Mouse (Mus musculus) cortical plate, adult 2 months (tissue): ENCODE results near the gene Gmip. TPM values are rescaled to one million over a fixed set of nuclear protein-coding genes. Genes with fewer than 3 reads are reported as not detected.

Experiments
- H3K27ac ChIP-seq: fragments of 200-500 bp; 2 replicates; pipeline ENCODE4 v1.5.1; 2012; ENCODE audit warnings: low read length, control low read depth, inconsistent platforms; ENCODE audit not compliant: insufficient read depth
- H3K4me1 ChIP-seq: fragments of 200-500 bp; 2 replicates; pipeline ENCODE4 v1.6.1; 2011; ENCODE audit warnings: low read length; ENCODE audit not compliant: control insufficient read depth, insufficient read depth
- H3K4me3 ChIP-seq: fragments of 200-500 bp; 2 replicates; pipeline ENCODE4 v1.5.1; 2011; ENCODE audit warnings: mild to moderate bottlenecking, low read length, control low read depth; ENCODE audit not compliant: insufficient read depth
- CTCF ChIP-seq: fragments of 200-500 bp; IDR thresholded peaks from 2 replicates; pipeline ENCODE4 v1.5.1; 2011; ENCODE audit warnings: mild to moderate bottlenecking, control low read depth, low read length; ENCODE audit not compliant: insufficient read depth; ENCODE audit errors: extremely low read depth
- POLR2A ChIP-seq: fragments of 200-500 bp; IDR thresholded peaks from 2 replicates; pipeline ENCODE4 v1.6.1; 2011; ENCODE audit warnings: mild to moderate bottlenecking, low read length, control low read depth; ENCODE audit not compliant: insufficient read depth; ENCODE audit errors: extremely low read depth
- polyA plus RNA-seq: library from polyadenylated mRNA; depleted of rRNA; stranded (reverse); fragments of >200 nt; gene quantifications from 2 replicates; pipeline ENCODE4 v1.2.3, GENCODE M21; 2012

Gene Gmip
- polyA plus RNA-seq, 1 experiment: 15.7 TPM

- Histone ChIP-seq H3K4me1 (no peaks in the 10 kb centered on the region), H3K4me3 (peak overlapping the region; percentile 21; the same call in 1 of the 2 replicates), H3K27ac (no peak overlapping the region)
- TF ChIP-seq CTCF (no peak), POLR2A (no peak)
These were observed 13.5 kb downstream of the Gmip start for GRCm38 (mm10) chr8:69821971-69822385.

- Histone ChIP-seq H3K27ac (no peak within 1 kb of the TSS), H3K4me1 (no peaks in the 10 kb centered on the region), H3K4me3 (peak within 1 kb of the TSS; percentile 21)
- TF ChIP-seq POLR2A (no peak), CTCF (no peak)
These were observed 14.1 kb downstream of the Gmip start, which contains the start of gene Lpar2 for GRCm38 (mm10) chr8:69822386-69823191. Gene Lpar2 (plus strand): TSS chr8:69822429.

GRCm38 (mm10) chr8:69826371-69826770 is 17.9 kb downstream of the Gmip start:
- H3K4me1 ChIP-seq: no peaks in the 10 kb centered on the region
- no peak for TF ChIP-seq POLR2A
- no peak for TF ChIP-seq CTCF
- H3K4me3 ChIP-seq: no peak overlapping the region
- no peak overlapping the region for H3K27ac ChIP-seq

- TF ChIP-seq CTCF (no peak), POLR2A (peak; percentile 33; the same call in 1 of the 2 replicates)
- Histone ChIP-seq H3K27ac (no peak within 1 kb of the TSS; the same call in 1 of the 2 replicates), H3K4me3 (peak within 1 kb of the TSS; percentile 80), H3K4me1 (peaks cover 3% of the 10 kb centered on the region; the same call in 1 of the 2 replicates)
These were observed 23.9 kb downstream of the Gmip start, which contains the start of gene Pbx4 for GRCm38 (mm10) chr8:69832298-69832853. Gene Pbx4 (plus strand): TSS chr8:69832491.

- TF ChIP-seq CTCF (no peak), POLR2A (no peak)
- Histone ChIP-seq H3K4me3 (no peak overlapping the region), H3K27ac (no peak overlapping the region), H3K4me1 (peaks cover 3% of the 10 kb centered on the region; the same call in 1 of the 2 replicates)
These were observed 28.7 kb downstream of the Gmip start for GRCm38 (mm10) chr8:69837057-69837682.

GRCm38 (mm10) chr8:69847167-69848065 is 38.9 kb downstream of the Gmip start:
- Histone ChIP-seq H3K27ac (no peak overlapping the region), H3K4me1 (no peaks in the 10 kb centered on the region), H3K4me3 (no peak overlapping the region)
- TF ChIP-seq CTCF: no peak
- no peak for TF ChIP-seq POLR2A

GRCm38 (mm10) chr8:69848951-69849350 is 40.5 kb downstream of the Gmip start:
- H3K27ac ChIP-seq: no peak overlapping the region
- H3K4me1 ChIP-seq: no peaks in the 10 kb centered on the region
- TF ChIP-seq POLR2A: no peak
- TF ChIP-seq CTCF: no peak
- no peak overlapping the region for H3K4me3 ChIP-seq

- TF ChIP-seq POLR2A (no peak), CTCF (0 out of 2 replicates have a peak, but pooled peaks have one; percentile 21)
- H3K4me1 ChIP-seq: no peaks in the 10 kb centered on the region
- no peak overlapping the region for H3K27ac ChIP-seq
These were observed 41.4 kb downstream of the Gmip start for GRCm38 (mm10) chr8:69849899-69850298.

More at GRCm38 (mm10) chr8:69849899-69850298, 41.4 kb downstream of the Gmip start:
- H3K4me3 ChIP-seq: no peak overlapping the region
